ENCODE assay signal across 24 mouse cellular contexts in genomic region chr3:60565950-60566349, GRCm38 (mm10).
DNase-seq lines count a peak whose midpoint lies in the region; ATAC-seq and TF ChIP-seq lines count a peak whose summit lies in the region.
"Had no signal": no experiment of that assay in that cellular context is flagged by ENCODE, and none has a peak within 500 bp of the region (broad histone marks: within the 10 kb centered on the region; RNA-seq: fewer than 3 reads in every experiment).

No protein-coding gene starts in this region.

- no peak overlapping the region for H3K9ac ChIP-seq in hindbrain, embryonic 13.5 days
- no peak overlapping the region for H3K9ac ChIP-seq in hindbrain, embryonic 11.5 days (ENCODE audit: low read depth, low read length)
- H3K9ac ChIP-seq in midbrain, postnatal 0 days (replicated peaks; ENCODE audit: low read length, poor library complexity, severe bottlenecking): no peak overlapping the region
- H3K9ac ChIP-seq in midbrain, embryonic 14.5 days (replicated peaks; ENCODE audit: low read length): no peak overlapping the region
- no peak overlapping the region for H3K9ac ChIP-seq in neural tube, embryonic 15.5 days (replicated peaks)
- H3K9ac ChIP-seq: forebrain, embryonic 13.5 days; heart, embryonic 15.5 days; limb, embryonic 15.5 days; liver, embryonic 14.5 days; lung, embryonic 14.5 days; midbrain, embryonic 15.5 days had no signal

- H3K9me3 ChIP-seq in hindbrain, embryonic 13.5 days: no peaks in the 10 kb centered on the region
- no peaks in the 10 kb centered on the region for H3K9me3 ChIP-seq in hindbrain, embryonic 11.5 days (ENCODE audit: control insufficient read depth, low read length)
- H3K9me3 ChIP-seq in midbrain, postnatal 0 days (ENCODE audit: low read length): no peaks in the 10 kb centered on the region
- H3K9me3 ChIP-seq in midbrain, embryonic 14.5 days (ENCODE audit: control insufficient read depth, low read length): no peaks in the 10 kb centered on the region
- H3K9me3 ChIP-seq in neural tube, embryonic 15.5 days (replicated peaks): no peaks in the 10 kb centered on the region
- H3K9me3 ChIP-seq: forebrain, embryonic 13.5 days; heart, embryonic 15.5 days; limb, embryonic 15.5 days; megakaryocyte, embryonic 14.5 days; midbrain, embryonic 15.5 days had no signal

- H3K27ac ChIP-seq in hindbrain, embryonic 13.5 days: peak overlapping the region; percentile 61
- H3K27ac ChIP-seq in hindbrain, embryonic 11.5 days (ENCODE audit: low read depth, low read length): no peak overlapping the region
- H3K27ac ChIP-seq in midbrain, postnatal 0 days (ENCODE audit: low read depth, low read length): peak overlapping the region; percentile 9; the same call in 1 of the 2 replicates
- no peak overlapping the region for H3K27ac ChIP-seq in midbrain, embryonic 14.5 days (replicated peaks; ENCODE audit: low read depth, low read length)
- H3K27ac ChIP-seq in neural tube, embryonic 15.5 days (replicated peaks): peak overlapping the region; percentile 64
- H3K27ac ChIP-seq: forebrain, embryonic 13.5 days; heart, embryonic 15.5 days; limb, embryonic 15.5 days; liver, embryonic 14.5 days; midbrain, embryonic 15.5 days had no signal

- no peak for TF ChIP-seq CTCF in midbrain, postnatal 0 days (IDR thresholded peaks at IDR 0.05)

- H3K4me2 ChIP-seq in hindbrain, embryonic 13.5 days: no peak overlapping the region
- H3K4me2 ChIP-seq in hindbrain, embryonic 11.5 days (replicated peaks; ENCODE audit: low read depth, low read length): no peak overlapping the region
- H3K4me2 ChIP-seq in midbrain, postnatal 0 days (ENCODE audit: low read depth, low read length, poor library complexity, severe bottlenecking): no peak overlapping the region
- no peak overlapping the region for H3K4me2 ChIP-seq in midbrain, embryonic 14.5 days (ENCODE audit: low read length)
- H3K4me2 ChIP-seq in neural tube, embryonic 15.5 days: no peak overlapping the region
- H3K4me2 ChIP-seq: forebrain, embryonic 13.5 days; heart, embryonic 15.5 days; limb, embryonic 15.5 days; lung, embryonic 14.5 days; midbrain, embryonic 15.5 days had no signal

- no peaks in the 10 kb centered on the region for H3K27me3 ChIP-seq in hindbrain, embryonic 13.5 days
- no peaks in the 10 kb centered on the region for H3K27me3 ChIP-seq in hindbrain, embryonic 11.5 days (ENCODE audit: control insufficient read depth, insufficient read depth, low read length)
- no peaks in the 10 kb centered on the region for H3K27me3 ChIP-seq in midbrain, postnatal 0 days (ENCODE audit: insufficient read depth, low read length)
- no peaks in the 10 kb centered on the region for H3K27me3 ChIP-seq in midbrain, embryonic 14.5 days (ENCODE audit: control insufficient read depth, insufficient read depth, low read length)
- no peaks in the 10 kb centered on the region for H3K27me3 ChIP-seq in neural tube, embryonic 15.5 days (replicated peaks)
- H3K27me3 ChIP-seq: heart, embryonic 15.5 days; limb, embryonic 15.5 days; megakaryocyte, embryonic 14.5 days; midbrain, embryonic 15.5 days; Patski had no signal

- no peak for DNase-seq in hindbrain, embryonic 11.5 days (ENCODE audit: low spot score)
- no peak for DNase-seq in midbrain, postnatal 0 days (ENCODE audit: low spot score)
- no peak for DNase-seq in midbrain, embryonic 14.5 days
- no peak for DNase-seq in lung, postnatal 4 days
- DNase-seq: cerebellum, adult 11 months; cerebellum, adult 9-11 months; heart, adult 18-20 months; heart, postnatal 36 days; kidney, postnatal 36 days; layer of hippocampus, adult 9-11 months; left cerebral cortex, postnatal 4 days; lung, embryonic 14.5 days; thymus, postnatal 14 days had no signal

- H3K36me3 ChIP-seq in hindbrain, embryonic 13.5 days: no peaks in the 10 kb centered on the region
- H3K36me3 ChIP-seq in hindbrain, embryonic 11.5 days (ENCODE audit: control insufficient read depth, insufficient read depth, low read length): no peaks in the 10 kb centered on the region
- no peaks in the 10 kb centered on the region for H3K36me3 ChIP-seq in midbrain, postnatal 0 days (ENCODE audit: insufficient read depth, low read length)
- no peaks in the 10 kb centered on the region for H3K36me3 ChIP-seq in midbrain, embryonic 14.5 days (ENCODE audit: control insufficient read depth, insufficient read depth, low read length)
- H3K36me3 ChIP-seq in neural tube, embryonic 15.5 days: no peaks in the 10 kb centered on the region
- H3K36me3 ChIP-seq: heart, embryonic 15.5 days; limb, embryonic 15.5 days; midbrain, embryonic 15.5 days had no signal

- 73% methylated on average over 3 of the region's 3 CpGs for WGBS in hindbrain, embryonic 13.5 days
- 85% methylated on average over 3 of the region's 3 CpGs for WGBS in hindbrain, embryonic 11.5 days
- 84% methylated on average over 3 of the region's 3 CpGs for WGBS in midbrain, postnatal 0 days
- 77% methylated on average over 3 of the region's 3 CpGs for WGBS in midbrain, embryonic 14.5 days
- 46% methylated on average over 3 of the region's 3 CpGs for WGBS in neural tube, embryonic 15.5 days

- no peak overlapping the region for H3K4me3 ChIP-seq in hindbrain, embryonic 13.5 days
- H3K4me3 ChIP-seq in hindbrain, embryonic 11.5 days (ENCODE audit: low read depth, low read length): no peak overlapping the region
- H3K4me3 ChIP-seq in midbrain, postnatal 0 days (ENCODE audit: low read depth, low read length): no peak overlapping the region
- H3K4me3 ChIP-seq in midbrain, embryonic 14.5 days (replicated peaks; ENCODE audit: low read depth, low read length): no peak overlapping the region
- H3K4me3 ChIP-seq in neural tube, embryonic 15.5 days (replicated peaks): no peak overlapping the region
- H3K4me3 ChIP-seq: forebrain, embryonic 13.5 days; heart, embryonic 15.5 days; limb, embryonic 15.5 days; megakaryocyte, embryonic 14.5 days; midbrain, embryonic 15.5 days had no signal

- no peak for ATAC-seq in hindbrain, embryonic 13.5 days (ENCODE audit: low FRiP score)
- no peak for ATAC-seq in hindbrain, embryonic 11.5 days (ENCODE audit: low FRiP score)
- no peak for ATAC-seq in midbrain, postnatal 0 days (ENCODE audit: low FRiP score)
- no peak for ATAC-seq in midbrain, embryonic 14.5 days (ENCODE audit: low FRiP score, low TSS enrichment)
- 0 out of 2 replicates have a peak, but pooled peaks have one; percentile 9 for ATAC-seq in granulocyte monocyte progenitor cell, adult 5-6 weeks (replicated peaks; ENCODE audit: poor library complexity, severe bottlenecking)
- peak; percentile 35; the same call in 1 of the 2 replicates for ATAC-seq in neural tube, embryonic 15.5 days (ENCODE audit: low FRiP score)
- no peak for ATAC-seq in inflammation-experienced regulatory T-cells, adult 6 months
- ATAC-seq: forebrain, embryonic 13.5 days; midbrain, embryonic 15.5 days; Patski had no signal

- peaks cover 56% of the 10 kb centered on the region for H3K4me1 ChIP-seq in hindbrain, embryonic 13.5 days (replicated peaks)
- H3K4me1 ChIP-seq in hindbrain, embryonic 11.5 days (replicated peaks; ENCODE audit: control insufficient read depth, insufficient read depth, low read length): 0 out of 2 replicates have a peak, but pooled peaks cover 4% of the 10 kb centered on the region
- peaks cover 9% of the 10 kb centered on the region for H3K4me1 ChIP-seq in midbrain, postnatal 0 days (ENCODE audit: insufficient read depth, low read length)
- peaks cover 19% of the 10 kb centered on the region; the same call in 1 of the 2 replicates for H3K4me1 ChIP-seq in midbrain, embryonic 14.5 days (ENCODE audit: control insufficient read depth, insufficient read depth, low read length)
- peaks cover 44% of the 10 kb centered on the region for H3K4me1 ChIP-seq in neural tube, embryonic 15.5 days

Comparison
In these comparisons a context has a peak if more than half of its experiments do, and no peak if none do; other contexts are left out.
1. H3K27ac ChIP-seq: peak in hindbrain, embryonic 13.5 days (single experiment), midbrain, postnatal 0 days (single experiment) and neural tube, embryonic 15.5 days (single experiment); none in hindbrain, embryonic 11.5 days (single experiment) and midbrain, embryonic 14.5 days (single experiment).
2. ATAC-seq: peak in granulocyte monocyte progenitor cell, adult 5-6 weeks (single experiment) and neural tube, embryonic 15.5 days (single experiment); none in hindbrain, embryonic 13.5 days (single experiment), hindbrain, embryonic 11.5 days (single experiment), midbrain, postnatal 0 days (single experiment), midbrain, embryonic 14.5 days (single experiment) and inflammation-experienced regulatory T-cells, adult 6 months (single experiment).